Mouse (Mus musculus) mature B cell (primary cell): Measurements from ENCODE around the gene Aicda.
"Not testable (repeated sequence)": the region's sequence is repeated elsewhere in the genome, so short reads cannot be mapped to it uniquely, and the experiment has no call there.

ENCODE experiments used
- in situ Hi-C: fragments of 300-500 bp; cut with MboI; formaldehyde crosslinking; loops from 2 replicates; pipeline ENCODE4 v1.14.3; 2019

Aicda gene

DNA sequence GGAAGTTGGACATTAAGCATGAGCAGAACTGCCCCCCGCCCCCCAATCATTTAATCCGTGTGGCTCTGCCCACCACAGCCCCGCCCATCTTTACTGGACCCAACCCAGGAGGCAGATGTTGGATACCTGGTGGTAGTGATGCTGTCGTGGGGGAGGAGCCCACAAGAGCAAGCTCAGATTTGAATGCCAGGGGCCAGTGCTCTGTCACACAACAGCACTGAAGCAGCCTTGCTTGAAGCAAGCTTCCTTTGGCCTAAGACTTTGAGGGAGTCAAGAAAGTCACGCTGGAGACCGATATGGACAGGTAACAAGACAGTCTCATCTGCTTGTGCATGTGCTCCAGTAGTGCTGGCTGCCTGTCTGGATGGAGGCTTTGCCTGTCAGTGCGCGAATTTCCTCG is at the start of gene Aicda:
Gene Aicda, plus strand, starts transcription at position 196 of the 400 bp plus-strand sequence.
- in situ Hi-C loops: no loop called here

DNA sequence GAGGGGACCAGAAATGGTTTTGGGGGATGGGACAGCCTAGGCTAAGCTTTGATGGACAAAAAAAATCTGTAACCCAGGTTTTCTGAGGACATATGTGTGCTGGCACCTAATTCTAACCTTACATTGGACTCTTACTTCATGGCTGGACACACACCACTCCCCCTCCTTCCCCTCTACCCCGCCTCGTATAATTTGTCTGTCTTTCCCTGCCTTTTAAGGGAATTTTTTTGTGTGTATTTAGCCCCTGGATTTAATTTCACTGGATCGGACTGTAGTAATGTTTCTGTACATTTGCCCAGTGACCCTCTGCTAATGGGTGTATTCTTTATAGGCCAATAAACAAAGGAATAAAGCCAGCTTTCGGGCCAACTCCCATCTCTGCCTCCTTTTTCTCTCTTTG is 48.6 kb upstream of the Aicda start:
- in situ Hi-C loops: no loop called here

DNA sequence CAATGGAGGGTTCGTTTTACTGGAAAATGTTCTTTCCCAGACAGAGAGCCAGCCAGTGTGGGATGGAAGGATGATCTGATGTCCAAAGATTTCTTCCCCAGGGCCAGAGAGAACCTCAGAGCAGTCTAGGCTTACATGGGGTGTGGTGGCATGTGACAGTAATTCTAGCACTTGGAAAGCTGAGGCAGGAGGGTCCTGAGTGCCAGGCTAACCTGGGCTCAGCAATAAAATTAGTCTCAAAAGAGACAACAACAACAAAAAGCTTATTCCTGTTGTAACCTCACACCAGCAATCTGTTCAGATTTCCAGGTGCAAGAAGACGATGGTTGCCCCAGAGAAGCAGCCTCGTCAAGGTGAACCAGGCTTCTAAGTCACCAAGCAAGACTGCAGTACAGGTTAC is 48.1 kb upstream of the Aicda start, which contains the start of gene Mfap5:
Gene Mfap5, plus strand, starts transcription at position 301 of the 400 bp plus-strand sequence.
- in situ Hi-C loops: no loop called here

DNA sequence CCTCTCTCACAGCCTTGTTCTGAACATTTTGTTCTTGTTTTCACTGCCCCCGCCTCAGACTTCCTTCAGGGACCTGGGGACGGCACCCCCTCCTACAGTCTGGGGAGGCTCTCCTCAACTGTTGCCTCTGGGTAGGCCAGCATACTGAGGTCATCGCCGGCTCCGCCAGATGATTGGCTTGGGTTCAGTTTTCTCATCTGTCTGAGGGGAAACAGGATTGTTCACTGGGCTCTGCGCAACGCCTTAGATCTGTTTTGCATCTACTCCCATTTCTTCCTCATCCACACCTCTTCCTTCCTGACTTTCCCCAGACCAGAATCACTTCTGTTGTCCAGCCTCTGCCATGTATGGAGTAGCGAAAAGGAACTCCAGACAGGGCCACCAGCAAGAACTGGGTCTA is 45.1 kb upstream of the Aicda start:
- in situ Hi-C loops: no loop called here

DNA sequence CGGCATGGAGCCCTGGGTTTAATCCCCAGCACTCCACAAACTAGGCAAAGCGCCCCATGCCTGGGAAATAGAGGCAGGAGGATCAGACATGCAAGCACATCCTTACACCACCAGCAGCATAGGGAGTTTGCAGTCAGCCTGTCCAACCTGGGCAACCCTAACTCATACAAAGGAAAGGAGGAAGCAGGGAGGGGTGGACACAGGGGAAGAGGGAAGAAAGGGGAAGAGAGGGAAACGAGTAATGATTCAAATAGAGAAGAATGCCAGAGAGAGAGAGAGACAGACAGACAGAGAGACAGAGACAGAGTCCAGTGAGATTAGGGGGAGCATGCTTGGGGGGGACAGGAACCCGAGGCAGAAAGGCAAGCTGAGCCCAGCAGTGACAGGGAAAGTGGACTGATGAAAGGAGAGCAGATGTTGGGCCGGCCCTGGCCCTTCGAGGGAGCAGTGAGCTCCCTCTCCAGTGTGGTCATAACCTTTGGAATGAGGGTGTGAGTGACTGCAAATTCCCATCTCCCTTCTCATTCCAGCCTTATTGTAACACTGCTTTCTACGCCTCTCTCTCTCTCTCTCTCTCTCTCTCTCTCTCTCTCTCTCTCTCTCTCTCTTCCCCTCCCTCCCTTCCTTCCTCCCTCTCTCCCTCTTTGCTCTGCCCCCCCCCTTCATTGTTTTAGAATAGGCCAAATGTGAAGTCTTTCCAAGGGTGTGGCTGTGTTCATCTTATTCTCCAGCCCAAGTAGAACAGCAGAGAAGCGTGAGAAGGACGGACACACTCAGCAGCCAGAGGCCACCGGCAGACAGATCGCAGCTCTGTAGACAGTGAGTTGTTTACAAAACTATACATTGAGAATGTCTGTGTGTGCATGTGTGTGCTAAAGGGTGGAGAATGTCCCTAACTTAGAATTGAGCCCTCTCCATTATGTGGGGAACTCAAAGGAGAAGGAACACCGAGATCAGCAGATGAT is 40.4 kb upstream of the Aicda start:
- in situ Hi-C loops: no loop called here

DNA sequence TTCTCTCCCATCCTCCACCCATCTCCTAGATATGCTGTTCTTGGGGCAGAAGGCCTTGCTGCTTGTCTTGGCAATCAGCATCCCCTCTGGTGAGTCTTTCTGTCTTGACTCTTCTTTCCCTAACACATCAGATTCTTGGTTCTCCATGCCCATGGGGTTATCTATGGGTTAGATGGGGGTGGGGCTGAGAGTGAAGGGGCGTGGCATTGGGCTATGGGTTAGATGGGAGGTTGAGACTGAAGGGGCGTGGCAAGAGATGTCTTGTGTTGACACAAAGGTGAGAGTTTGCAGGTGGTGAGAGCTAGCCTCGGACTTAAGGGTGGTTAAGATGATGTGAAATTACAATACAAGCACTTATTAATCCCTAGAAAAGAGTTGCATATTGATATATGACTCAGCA is 39.3 kb upstream of the Aicda start:
- in situ Hi-C loops: no loop called here

DNA sequence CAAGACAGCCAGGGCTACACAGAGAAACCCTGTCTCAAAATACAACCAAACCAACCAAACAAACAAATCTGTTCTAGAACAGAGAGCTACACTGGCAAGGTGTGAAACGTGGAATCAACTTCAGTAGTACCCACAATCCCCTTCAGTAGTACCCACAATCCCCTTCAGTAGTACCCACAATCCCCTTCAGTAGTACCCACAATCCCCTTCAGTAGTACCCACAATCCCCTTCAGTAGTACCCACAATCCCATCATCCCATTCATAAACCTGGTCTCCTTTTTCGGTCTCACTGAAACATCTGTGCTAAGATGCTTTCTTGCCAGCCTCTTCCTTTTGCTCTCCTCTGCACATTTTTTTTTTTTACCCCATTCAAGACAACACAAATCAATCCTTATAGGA is 37.8 kb upstream of the Aicda start:
- in situ Hi-C loops: not testable (repeated sequence)

DNA sequence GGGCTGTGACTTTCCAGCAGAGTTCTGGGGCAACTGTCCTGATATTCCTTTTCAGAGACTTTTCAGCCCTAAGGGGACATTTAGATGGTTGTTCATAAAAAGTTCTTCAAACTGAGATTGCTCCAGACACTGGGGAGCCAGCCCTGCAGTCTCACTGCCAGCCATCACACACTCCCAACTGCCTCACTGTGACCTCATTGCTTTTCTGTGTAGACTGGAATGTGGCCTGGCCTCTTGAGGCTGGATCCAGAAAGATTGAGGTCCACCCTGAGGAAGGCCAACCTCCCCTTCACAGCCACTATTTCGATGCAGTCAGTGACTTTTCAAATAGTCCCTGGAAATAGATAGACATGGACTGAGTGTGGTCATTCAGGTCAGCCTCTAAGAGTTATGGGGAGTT is 35.9 kb upstream of the Aicda start:
- in situ Hi-C loops: no loop called here

DNA sequence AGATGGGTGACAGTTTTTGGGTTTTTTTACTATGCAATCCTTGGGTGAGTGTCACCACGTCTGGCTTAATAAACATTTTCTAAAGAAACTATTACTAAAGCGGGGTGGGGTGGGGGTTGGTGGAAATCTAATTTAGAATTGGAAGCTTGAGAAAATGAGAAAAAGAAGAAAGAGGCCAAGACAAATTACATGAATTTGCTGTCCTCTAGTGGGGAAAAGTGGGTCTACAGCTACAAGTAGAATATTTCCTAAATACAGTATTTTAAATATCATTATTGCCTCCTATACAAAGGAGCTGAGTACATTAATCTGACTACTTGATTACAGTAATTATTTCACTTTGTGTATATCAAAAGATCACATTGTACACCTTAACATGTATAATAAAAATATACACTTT is 34.2 kb upstream of the Aicda start:
- in situ Hi-C loops: no loop called here

DNA sequence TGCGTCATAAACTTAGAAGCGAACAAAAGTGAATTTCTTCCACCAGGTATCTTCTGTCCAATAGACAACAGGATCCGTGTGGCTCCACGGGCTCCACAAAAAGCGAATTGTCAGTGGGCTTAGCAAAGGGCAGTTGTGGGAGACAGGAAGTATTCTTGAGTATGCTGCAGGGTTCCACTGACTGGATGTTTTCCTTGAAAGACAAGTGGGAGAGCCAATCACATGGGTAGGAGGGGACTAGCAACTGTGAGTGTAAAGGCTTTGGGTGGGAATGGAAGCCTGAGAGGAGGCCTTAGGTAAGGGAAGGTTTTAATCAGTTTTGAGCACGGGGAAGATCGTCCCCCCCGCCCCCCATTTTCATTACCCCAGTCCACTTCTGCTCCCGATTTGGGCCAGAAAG is 31.0 kb upstream of the Aicda start:
- in situ Hi-C loops: no loop called here

DNA sequence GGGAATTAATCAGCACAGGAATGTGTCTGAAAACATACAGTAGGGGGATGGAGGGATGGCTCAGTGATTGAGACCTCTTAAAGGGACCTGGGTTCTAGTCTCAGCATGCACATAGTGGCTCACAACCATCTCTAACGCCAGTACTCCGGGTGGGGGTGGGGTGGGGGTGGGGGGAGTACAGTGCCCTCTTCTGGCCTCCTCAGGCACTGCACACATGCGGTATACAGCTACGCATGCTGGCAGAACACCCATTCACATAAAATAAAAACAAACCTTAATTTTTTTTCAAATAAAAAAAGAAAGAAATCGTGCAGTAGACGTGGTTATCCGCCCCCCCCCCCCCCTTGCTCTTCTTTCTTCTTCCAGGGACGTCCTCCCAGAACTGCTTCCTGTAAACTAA is 30.3 kb upstream of the Aicda start:
- in situ Hi-C loops: no loop called here

DNA sequence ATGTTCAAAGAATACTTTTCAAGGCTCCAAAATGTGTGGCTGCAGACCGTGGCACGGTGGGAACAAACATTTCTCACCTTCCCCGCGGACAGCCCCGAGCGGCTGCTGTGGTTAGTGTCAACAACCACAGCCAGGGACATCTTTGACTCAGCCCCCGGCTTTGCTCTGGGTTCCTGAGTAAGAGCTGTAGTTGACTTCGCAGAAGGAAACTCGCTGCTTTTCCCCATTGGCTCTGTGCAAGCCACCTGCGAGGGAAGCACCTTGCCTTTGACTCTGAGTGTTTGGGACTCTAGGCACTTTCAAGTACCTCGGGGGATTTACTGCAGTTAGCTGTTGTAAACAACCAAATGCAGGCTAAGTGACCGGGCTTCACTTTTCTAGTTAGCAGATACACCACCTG is 26.0 kb upstream of the Aicda start:
- in situ Hi-C loops: no loop called here

DNA sequence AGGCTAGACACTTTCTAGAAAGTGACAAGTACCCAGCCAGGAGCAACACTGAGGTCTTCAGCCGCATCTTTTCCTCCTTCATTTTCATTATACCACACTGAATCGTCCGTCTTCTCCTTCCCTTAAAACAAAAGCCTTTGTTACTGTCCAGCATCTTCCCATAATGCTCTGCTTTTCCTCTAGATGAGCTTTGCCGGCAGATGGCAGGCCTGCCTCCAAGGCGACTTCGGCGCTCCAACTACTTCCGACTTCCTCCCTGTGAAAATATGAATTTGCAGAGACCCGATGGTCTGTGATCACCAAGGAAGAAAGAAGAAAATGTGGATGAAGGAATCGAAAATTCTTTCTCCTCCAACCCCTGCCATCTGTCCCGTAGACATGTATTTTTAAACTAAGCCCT is 25.5 kb upstream of the Aicda start:
- in situ Hi-C loops: no loop called here

DNA sequence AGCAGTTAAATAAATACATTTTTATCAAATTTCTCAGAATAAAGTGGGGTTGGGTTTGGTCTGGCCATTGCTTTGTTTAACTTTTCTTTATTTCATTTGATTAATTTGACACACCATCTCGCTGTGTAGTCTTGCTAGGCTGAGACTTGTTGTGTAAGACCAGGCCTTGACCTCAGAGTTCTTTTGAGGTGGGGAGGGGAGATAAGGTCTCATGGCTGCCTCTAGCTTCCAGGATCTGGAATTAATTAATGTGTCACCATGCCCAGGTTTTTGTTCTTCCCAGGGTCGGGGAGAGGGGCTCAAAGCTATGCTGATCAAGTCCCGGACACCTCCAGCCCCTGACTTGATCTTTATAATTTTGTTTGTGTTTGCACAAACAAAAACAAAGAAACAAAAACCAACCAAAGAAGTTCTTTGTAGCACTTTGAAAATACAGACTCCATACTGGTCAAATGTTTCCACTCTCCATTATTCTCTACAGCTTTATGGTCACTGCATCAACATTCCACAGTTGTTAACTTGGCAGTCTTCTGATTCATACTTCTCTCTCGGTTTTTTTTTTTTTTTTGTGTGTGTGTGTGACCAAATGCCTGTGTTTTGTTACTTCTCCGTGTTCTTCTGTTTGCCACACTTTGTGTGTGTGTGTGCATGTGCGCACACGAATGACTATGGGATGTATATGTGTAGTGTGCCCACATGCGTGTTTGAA is 22.0 kb upstream of the Aicda start:
- in situ Hi-C loops: no loop called here

DNA sequence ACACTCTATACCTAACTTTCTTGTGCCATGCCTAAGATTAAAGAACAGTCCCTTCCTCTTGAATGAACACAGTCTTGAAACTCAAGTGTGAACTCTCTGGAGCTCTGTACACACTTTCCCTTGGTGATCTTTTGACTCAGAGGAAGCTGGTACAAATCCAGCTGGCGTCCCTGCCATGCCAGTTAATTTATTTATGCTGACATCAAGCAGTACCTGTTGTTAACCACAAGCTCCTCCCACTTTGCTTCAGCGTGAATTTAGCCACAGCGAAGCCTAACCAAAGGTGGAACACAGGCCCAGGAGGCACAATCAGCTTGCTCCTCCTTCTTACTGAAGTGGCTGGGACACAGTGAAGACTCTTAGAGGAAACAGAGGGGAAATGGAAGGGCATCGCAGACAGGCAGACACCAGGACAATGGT is 20.7 kb upstream of the Aicda start:
- in situ Hi-C loops: no loop called here

DNA sequence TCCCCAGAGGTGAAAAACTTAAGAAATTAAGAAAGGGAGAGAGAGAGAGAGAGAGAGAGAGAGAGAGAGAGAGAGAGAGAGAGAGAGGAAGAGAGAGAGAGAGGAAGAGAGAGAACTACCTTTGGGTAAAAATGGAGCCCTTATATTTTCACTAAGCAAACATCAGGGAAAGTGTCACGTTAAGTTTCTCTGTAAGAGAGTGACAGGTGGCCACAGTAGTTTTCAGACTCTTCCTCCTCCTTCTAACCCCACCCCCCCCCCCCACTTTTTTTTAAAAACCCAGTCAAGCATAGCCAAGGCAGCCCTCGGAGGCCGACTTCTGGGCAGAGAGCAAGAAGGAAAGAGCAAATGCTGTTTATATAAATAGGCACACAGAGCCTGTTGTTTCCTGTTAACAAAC is 19.6 kb upstream of the Aicda start:
- in situ Hi-C loops: no loop called here

DNA sequence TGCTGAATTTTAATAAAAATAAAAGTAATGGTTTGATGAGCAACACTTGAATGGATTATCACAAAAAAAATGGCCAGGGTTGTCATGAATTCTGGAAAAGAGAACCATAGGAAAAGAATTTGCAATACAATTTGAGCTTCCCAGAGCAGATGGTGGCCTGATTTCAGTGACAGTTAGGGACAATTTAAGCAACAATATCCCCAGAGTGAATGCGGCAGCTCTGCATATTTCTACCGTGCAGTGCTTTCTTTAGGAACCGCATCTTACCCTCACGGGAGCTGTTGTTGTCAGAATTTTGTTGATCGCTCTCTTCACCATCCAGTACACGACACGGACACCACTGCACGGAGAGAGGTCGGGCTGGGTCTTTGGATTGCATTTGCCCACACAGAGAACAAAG is 14.0 kb upstream of the Aicda start:
- in situ Hi-C loops: no loop called here

DNA sequence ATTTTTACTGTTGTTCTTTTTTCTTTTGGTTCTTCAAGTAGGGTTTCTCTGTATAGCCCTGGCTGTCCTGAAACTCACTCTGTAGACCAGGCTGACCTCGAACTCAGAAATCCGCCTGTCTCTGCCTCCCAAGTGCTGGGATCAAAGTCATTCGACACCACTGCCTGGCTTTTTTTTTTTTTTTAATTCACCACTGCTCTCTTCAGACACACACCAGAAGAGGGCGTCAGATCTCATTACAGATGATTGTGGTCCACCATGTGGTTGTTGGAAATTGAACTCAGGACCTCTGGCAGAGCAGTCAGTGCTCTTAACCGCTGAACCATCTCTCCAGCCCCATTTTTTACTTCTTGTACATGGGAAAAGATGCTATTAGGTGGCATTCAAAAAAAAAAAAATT is 11.1 kb upstream of the Aicda start:
- in situ Hi-C loops: not testable (repeated sequence)

DNA sequence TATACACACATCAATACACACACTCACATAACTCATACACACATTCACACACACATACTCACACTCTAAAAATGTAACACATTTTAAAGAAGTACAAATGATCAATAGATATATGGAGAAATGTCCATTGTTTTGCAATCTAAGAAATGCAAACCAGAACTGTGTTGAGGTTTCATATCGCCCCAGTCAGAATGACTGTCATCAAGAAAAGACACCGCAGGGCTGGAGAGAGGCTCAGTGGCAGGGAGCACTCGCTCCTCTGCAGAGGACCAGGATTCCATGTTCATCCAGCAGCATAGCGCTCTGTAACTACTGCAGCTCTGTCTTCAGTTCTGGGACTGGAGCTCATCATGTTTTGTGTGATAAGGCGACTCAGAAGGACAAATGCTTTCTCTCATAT is 10.0 kb upstream of the Aicda start:
- in situ Hi-C loops: no loop called here

DNA sequence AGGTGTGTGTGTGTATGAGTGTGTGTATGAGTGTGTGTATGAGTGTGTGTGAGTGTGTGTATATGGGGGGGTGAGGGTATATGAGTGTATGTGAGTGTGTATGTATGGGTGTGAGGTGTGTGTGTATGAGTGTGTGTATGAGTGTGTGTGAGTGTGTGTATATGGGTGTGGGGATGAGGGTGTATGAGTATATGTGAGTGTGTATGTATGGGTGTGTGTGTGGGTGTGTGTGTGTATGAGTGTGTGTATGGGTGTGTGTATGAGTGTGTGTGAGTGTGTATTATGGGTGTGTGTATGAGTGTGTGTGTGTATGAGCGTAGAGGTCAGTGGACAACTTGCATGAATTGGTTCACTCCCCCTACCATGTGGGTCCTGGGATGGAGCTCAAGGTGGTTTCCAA is 8.9 kb upstream of the Aicda start:
- in situ Hi-C loops: no loop called here

DNA sequence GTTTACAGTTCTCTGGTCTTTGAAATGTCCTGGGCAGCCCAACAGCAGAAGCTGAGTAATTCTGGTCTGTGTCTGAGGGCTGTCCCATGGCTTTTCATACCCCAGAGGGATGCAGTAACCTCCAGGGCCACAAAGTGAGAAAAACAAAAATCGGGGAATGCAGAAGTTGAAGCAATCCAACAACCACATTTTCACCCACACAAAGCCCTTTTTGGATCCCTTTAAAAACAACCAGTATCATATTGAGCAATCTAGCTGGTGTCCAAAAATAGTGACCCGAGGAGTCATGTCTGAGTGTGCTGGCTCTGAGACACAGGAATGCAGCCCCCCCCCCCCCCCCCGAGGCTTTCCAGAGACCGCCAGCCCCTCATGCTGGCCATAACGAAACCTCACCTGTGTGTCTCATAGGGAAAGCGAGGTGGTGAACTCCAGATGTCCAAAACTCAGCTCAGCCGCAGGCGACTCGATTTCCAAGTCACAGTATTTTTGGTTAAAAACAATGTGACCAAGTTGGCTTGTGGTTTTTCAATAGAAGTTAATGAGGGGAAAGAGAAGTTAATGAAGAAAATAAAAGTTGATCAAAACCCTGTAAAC is 8.2 kb upstream of the Aicda start:
- in situ Hi-C loops: no loop called here

DNA sequence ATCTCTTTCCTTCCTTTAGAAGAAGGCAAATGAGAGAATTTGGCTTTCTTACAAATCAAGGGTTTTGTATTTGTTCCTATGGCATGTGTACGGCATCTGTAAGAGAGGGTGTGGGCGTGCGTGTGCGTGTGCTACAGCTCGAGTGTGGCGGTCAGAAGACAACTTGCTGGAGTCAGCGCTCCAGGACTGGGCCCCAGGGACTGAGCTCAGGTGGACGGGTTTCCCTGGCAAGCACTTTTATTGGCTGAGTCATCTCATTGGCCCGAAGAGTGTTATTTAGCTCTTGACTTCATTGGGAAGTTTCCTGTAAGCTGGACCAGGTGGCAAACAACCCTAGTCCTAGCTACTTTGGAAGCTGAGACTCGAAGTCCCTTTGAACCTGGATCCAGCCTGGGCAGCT is 7.7 kb upstream of the Aicda start:
- in situ Hi-C loops: no loop called here

DNA sequence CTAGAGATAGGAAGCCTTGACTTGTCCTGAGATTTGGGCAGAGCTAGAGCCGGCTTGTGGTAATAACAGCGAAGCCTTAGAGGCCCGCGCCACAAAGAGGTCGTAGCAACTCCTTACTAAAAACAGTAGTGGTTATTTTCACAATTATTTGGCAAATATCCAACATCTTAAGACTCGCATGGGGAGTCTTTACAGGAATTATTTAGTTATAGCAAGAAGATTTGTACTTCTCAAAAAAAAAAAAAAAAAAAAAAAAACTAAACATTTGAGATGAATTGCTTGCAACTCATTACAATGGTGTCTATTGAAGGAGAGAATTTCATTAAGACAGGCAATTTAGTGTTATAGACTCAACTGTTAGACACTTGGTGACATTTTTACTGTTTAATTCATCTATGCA is 501 bp downstream of the Aicda start:
- in situ Hi-C loops: no loop called here
